Mouse (Mus musculus): Measurements from ENCODE around the gene Dnhd1. TPM values are rescaled to one million over a fixed set of nuclear protein-coding genes. Genes with fewer than 3 reads are reported as not detected.

The Dnhd1 gene
- polyA plus RNA-seq, 1 experiment from 2014 or later: 0.10 TPM

- no peak overlapping the region for H3K27ac ChIP-seq (replicated peaks)
- H3K4me3 ChIP-seq (replicated peaks): peak overlapping the region; percentile 36
- H3K36me3 ChIP-seq (replicated peaks): no peaks in the 10 kb centered on the region
- 20% methylated on average over 55 of the region's 55 CpGs for WGBS (ENCODE audit: insufficient replicate concordance)
- peaks cover 11% of the 10 kb centered on the region; the same call in 1 of the 2 replicates for H3K4me1 ChIP-seq (replicated peaks)
- peak overlapping the region; percentile 62 for H3K4me2 ChIP-seq
- no peaks in the 10 kb centered on the region for H3K9me3 ChIP-seq (replicated peaks)
- ATAC-seq (ENCODE audit: insufficient read depth): peak; percentile 11; the same call in 1 of the 2 replicates
- peaks cover 35% of the 10 kb centered on the region for H3K27me3 ChIP-seq
- H3K9ac ChIP-seq: no peak overlapping the region
Measured at GRCm38 (mm10) chr7:105762517-105763270, 112.1 kb downstream of the Dnhd1 start.

GRCm38 (mm10) chr7:105764331-105764730 lies 113.7 kb downstream of the Dnhd1 start:
- no peak overlapping the region for H3K4me3 ChIP-seq (replicated peaks)
- ATAC-seq (ENCODE audit: insufficient read depth): no peak
- H3K9me3 ChIP-seq (replicated peaks): no peaks in the 10 kb centered on the region
- H3K27me3 ChIP-seq: peaks cover 35% of the 10 kb centered on the region
- H3K27ac ChIP-seq (replicated peaks): no peak overlapping the region
- H3K36me3 ChIP-seq (replicated peaks): no peaks in the 10 kb centered on the region
- no peak overlapping the region for H3K4me2 ChIP-seq
- 74% methylated on average over 11 of the region's 11 CpGs for WGBS (ENCODE audit: insufficient replicate concordance)
- no peak overlapping the region for H3K9ac ChIP-seq
- H3K4me1 ChIP-seq (replicated peaks): peaks cover 15% of the 10 kb centered on the region; the same call in 1 of the 2 replicates

GRCm38 (mm10) chr7:105767729-105768165 lies 117.1 kb downstream of the Dnhd1 start:
- peaks cover 13% of the 10 kb centered on the region for H3K27me3 ChIP-seq
- H3K4me3 ChIP-seq (replicated peaks): no peak overlapping the region
- H3K36me3 ChIP-seq (replicated peaks): no peaks in the 10 kb centered on the region
- H3K9me3 ChIP-seq (replicated peaks): no peaks in the 10 kb centered on the region
- peaks cover 14% of the 10 kb centered on the region; the same call in 1 of the 2 replicates for H3K4me1 ChIP-seq (replicated peaks)
- no peak overlapping the region; the same call in 1 of the 2 replicates for H3K4me2 ChIP-seq
- H3K9ac ChIP-seq: no peak overlapping the region
- peak; percentile 21; the same call in 1 of the 2 replicates for ATAC-seq (ENCODE audit: insufficient read depth)
- 13% methylated on average over 6 of the region's 6 CpGs for WGBS (ENCODE audit: insufficient replicate concordance)
- no peak overlapping the region; the same call in 1 of the 2 replicates for H3K27ac ChIP-seq (replicated peaks)

- Histone ChIP-seq H3K9ac (no peak overlapping the region), H3K4me1 (replicated peaks) (peaks cover 16% of the 10 kb centered on the region; the same call in 1 of the 2 replicates), H3K27ac (replicated peaks) (no peak overlapping the region), H3K9me3 (replicated peaks) (no peaks in the 10 kb centered on the region), H3K36me3 (replicated peaks) (no peaks in the 10 kb centered on the region), H3K4me3 (replicated peaks) (no peak overlapping the region), H3K4me2 (no peak overlapping the region), H3K27me3 (no peaks in the 10 kb centered on the region; the same call in 1 of the 2 replicates)
- WGBS (ENCODE audit: insufficient replicate concordance): 79% methylated on average over 3 of the region's 3 CpGs
- no peak for ATAC-seq (ENCODE audit: insufficient read depth)
Measured at GRCm38 (mm10) chr7:105769959-105770358, 119.3 kb downstream of the Dnhd1 start.

Other genes starting within 250 kb of the Dnhd1 start
- not detected in 2 replicates for gene Cnga4, start 246.3 kb upstream of the Dnhd1 start, polyA plus RNA-seq (2015; fragmentation: Nextera tagmentation; extraction: Ambion mirVana)
- not detected in 2 replicates for gene Cckbr, start 225.1 kb upstream of the Dnhd1 start, polyA plus RNA-seq (2015; fragmentation: Nextera tagmentation; extraction: Ambion mirVana)
- gene Cavin3, start 168.5 kb upstream of the Dnhd1 start, polyA plus RNA-seq (2015; fragmentation: Nextera tagmentation; extraction: Ambion mirVana): 5.5 and 5.7 TPM in 2 replicates
- gene Smpd1, start 96.5 kb upstream of the Dnhd1 start, polyA plus RNA-seq (2015; fragmentation: Nextera tagmentation; extraction: Ambion mirVana): 21.9 and 22.0 TPM in 2 replicates
- 2.3 and 2.4 TPM in 2 replicates for gene Apbb1, start 69.2 kb upstream of the Dnhd1 start, polyA plus RNA-seq (2015; fragmentation: Nextera tagmentation; extraction: Ambion mirVana)
- 343 and 400 TPM in 2 replicates for gene Hpx, start 50.7 kb upstream of the Dnhd1 start, polyA plus RNA-seq (2015; fragmentation: Nextera tagmentation; extraction: Ambion mirVana)
- 3.5 and 4.9 TPM in 2 replicates for gene Trim3, start 17.3 kb upstream of the Dnhd1 start, polyA plus RNA-seq (2015; fragmentation: Nextera tagmentation; extraction: Ambion mirVana)
- 94.4 and 98.5 TPM in 2 replicates for gene Timm10b, start 10.8 kb upstream of the Dnhd1 start, polyA plus RNA-seq (2015; fragmentation: Nextera tagmentation; extraction: Ambion mirVana)
- 10.9 and 13.8 TPM in 2 replicates for gene Arfip2, start 10.4 kb upstream of the Dnhd1 start, polyA plus RNA-seq (2015; fragmentation: Nextera tagmentation; extraction: Ambion mirVana)
- gene Gm45799, start 10.3 kb upstream of the Dnhd1 start, polyA plus RNA-seq (2015; fragmentation: Nextera tagmentation; extraction: Ambion mirVana): 14.4 and 24.6 TPM in 2 replicates
- 120 and 127 TPM in 2 replicates for gene Ilk, start 85.8 kb downstream of the Dnhd1 start, polyA plus RNA-seq (2015; fragmentation: Nextera tagmentation; extraction: Ambion mirVana)
- gene Rrp8, start 86.6 kb downstream of the Dnhd1 start, polyA plus RNA-seq (2015; fragmentation: Nextera tagmentation; extraction: Ambion mirVana): 10.7 and 12.6 TPM in 2 replicates
- gene Taf10, start 93.5 kb downstream of the Dnhd1 start, polyA plus RNA-seq (2015; fragmentation: Nextera tagmentation; extraction: Ambion mirVana): 110 and 117 TPM in 2 replicates
- gene Tpp1, start 101.4 kb downstream of the Dnhd1 start, polyA plus RNA-seq (2015; fragmentation: Nextera tagmentation; extraction: Ambion mirVana): 59.4 and 62.5 TPM in 2 replicates
- gene Dchs1, start 136.8 kb downstream of the Dnhd1 start, polyA plus RNA-seq (2015; fragmentation: Nextera tagmentation; extraction: Ambion mirVana): 0.76 and 0.82 TPM in 2 replicates
- gene Mrpl17, start 160.3 kb downstream of the Dnhd1 start, polyA plus RNA-seq (2015; fragmentation: Nextera tagmentation; extraction: Ambion mirVana): 213 and 216 TPM in 2 replicates

All from liver, embryonic 15.5 days (tissue).